Mouse (Mus musculus) gastrocnemius, postnatal 10 days (tissue): Measurements from ENCODE around the gene Zfp503. TPM values are rescaled to one million over a fixed set of nuclear protein-coding genes. Genes with fewer than 3 reads are reported as not detected.
A peak's percentile ranks its signal among the peaks of the same experiment; 100 is the strongest.

ENCODE experiments used
- DNase-seq: peaks from one replicate; pipeline ENCODE4 v3.0.0; 2021; ENCODE audit warnings: mixed read lengths
- total RNA-seq, 2 experiments: library from RNA; stranded (reverse); gene quantifications; 2 replicates each; pipeline ENCODE4 v1.2.3; 2021

Gene Zfp503
- total RNA-seq, 2 experiments from 2014 or later = 7.3 to 8.0 TPM

DNA sequence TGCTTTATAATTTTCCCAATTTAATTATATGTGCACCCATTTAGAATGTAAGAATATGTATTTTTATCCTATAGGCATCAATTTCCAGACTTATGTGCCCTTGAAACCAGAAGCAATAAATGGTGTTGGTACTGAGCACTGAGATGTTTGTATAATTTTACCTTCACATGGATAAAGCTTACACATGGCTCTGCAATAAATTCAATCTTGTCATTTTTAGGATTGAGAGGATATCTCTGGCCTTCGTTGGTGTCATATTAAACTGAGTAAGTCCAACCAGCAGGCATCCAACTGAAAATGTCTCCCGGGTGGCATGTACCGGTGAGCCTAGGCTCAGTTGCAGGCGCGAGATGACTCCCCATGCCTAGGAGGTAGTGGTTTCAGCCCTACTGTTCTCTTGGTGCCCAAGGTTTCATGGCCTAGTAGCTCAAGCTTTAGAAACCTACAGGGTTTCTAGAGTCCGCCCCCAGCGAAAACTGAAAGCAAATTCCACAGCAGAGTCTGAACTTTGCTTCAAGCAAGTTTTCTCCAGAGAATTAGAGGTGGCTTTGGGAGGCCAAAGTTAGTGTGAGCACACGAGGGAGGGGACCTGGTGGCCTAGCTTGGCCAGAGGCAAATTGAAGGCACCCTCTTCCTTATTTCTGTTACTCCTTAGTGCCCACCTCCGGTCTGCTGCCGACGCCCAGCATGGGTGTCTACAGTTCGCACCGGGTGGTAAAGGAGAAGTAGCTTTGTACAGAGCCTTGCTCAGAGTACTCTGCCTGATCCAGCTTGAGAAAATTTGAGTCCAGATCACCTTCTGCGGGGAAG is 4.1 kb upstream of the Zfp503 start:
- no peak for DNase-seq

DNA sequence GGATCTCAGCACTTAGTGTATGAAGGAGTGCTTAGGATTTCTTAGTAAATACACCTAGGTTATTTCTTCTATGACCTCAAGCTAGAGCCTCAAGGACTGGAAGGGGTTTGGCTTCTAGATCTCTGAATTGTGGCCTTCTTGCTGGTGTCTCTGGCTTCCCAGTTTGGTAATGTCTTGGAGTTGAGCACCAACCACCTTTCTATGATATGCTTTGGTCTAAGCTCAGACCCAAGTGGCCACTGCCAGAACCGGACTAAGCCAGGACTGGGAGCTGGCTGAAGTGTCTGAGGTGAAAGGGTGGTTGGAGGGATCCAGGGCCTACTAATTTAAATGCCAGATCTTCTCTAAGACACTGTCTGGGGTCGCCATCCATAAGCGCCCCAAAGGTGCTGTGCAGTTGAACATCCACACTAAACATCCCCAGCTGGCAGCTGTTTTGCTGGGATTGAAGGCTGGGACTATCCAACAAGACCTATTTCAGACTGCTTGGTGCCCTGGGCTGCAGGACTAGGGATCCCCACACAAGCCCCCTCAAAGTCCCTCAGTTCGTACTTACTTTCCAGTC is 3.0 kb upstream of the Zfp503 start:
- no peak for DNase-seq

DNA sequence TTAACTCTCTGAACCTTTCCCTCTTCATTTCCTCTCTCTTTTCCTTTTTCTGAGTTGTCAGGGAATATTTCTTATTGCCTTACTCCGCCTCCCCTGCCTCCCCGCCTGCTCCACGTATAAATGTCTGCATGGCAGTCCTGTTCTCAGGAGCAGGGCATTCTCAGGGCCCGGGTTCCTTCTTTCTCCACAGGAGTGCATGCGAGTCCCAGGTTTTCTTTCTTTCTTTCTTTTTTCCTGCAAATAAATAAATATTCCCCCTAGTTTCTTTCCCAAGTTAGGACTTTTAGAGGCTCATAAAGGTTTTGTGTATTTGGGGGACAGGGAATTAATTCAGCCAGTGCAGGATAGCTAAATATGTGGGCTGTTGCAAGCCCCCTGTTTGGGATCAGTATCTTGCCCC is 2.5 kb upstream of the Zfp503 start:
- no peak for DNase-seq

DNA sequence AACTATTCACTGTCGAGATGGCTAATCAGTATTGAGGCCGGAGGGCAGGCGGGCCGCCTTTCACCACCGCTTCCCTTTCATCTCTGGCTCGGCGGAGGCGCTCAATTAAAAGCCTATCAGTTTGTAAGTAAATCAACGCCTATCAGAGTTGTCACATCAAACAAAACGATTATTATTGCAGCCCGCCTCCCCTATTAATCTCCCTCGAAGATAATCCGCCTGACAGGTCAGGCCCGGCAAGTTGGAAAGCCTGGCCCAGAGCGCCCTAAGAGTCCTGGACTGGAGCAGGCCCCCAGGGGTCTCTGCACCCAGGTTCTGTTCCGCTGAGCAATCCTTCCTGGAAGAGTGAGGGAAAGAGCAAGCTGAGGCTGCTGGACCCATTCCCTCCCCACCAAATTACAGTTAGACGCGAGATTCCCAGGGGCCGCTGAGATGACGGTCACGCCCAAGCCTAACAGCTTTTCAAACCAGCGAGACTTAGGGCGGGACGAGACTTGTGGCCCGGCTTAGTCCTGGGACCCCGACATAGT is 1.9 kb upstream of the Zfp503 start:
- peak; percentile 42 for DNase-seq

DNA sequence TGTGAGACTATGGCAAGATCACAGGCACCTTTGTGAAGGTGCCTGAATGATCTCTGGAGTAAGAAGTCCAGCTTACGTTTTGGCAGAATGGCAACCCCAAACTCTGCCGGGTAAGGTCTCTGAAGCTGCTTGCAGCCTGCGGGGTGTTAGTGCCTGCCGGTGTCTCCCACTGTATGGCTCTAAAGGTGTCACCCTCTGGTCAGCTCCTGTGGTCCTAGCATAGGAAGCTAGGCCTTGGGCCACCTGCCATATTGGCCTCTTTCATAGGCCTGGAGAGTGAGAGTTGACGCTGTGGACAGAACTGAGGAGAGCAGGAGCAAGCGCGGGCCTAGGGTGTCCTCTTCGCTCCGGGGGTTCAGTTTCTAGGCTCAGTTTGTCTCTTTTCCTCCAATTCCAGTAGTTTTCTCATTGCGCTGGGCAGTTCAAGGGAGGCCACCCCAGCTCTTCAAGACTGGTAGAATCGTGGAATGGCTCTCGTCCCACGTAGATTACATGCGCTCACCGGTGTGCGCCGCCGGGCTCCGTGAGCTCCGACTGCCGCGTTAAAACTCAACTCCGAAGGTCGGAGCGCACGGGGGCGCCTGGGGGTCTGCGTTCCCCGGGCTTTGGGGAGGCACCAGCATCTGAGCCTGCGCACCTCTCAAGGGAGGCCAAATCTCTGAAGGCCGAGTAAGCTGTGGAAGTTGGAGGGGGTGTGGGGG is 1.1 kb upstream of the Zfp503 start:
- peak; percentile 36 for DNase-seq

DNA sequence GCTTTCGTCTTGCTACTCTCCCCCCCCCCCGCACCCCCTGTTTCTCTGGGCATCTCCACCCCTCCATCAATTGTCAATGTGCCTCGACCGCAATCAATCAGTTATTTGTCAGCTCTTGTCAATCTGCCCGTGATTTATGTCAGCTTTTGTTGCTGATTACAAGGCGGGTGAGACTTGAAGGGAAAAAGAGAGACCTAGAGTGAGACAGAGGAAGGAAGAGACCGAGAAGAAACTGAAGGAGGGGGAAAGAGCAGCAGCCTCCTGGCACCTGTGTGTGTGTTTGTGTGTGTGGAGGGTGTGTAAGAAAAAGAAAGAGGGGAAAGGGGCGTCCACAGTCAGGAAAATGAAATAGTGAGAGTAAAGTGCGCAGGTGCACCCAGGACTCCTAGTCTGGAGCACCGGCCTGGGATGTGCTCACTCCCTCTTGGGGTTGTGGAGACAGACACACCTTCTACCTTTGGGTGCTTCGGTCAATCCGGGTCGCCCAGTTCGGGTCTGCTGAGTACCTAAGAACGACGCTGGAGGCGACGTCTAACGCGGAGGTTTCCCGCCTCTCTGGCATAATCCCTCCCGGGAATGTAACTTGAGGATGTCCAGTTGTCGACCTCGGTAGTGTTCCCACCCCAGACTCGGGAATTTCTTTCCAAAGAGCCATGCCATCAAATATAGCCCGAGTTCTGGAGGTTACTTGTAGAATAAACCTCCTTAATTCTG is 667 bp downstream of the Zfp503 start:
- DNase-seq = peak; percentile 35

DNA sequence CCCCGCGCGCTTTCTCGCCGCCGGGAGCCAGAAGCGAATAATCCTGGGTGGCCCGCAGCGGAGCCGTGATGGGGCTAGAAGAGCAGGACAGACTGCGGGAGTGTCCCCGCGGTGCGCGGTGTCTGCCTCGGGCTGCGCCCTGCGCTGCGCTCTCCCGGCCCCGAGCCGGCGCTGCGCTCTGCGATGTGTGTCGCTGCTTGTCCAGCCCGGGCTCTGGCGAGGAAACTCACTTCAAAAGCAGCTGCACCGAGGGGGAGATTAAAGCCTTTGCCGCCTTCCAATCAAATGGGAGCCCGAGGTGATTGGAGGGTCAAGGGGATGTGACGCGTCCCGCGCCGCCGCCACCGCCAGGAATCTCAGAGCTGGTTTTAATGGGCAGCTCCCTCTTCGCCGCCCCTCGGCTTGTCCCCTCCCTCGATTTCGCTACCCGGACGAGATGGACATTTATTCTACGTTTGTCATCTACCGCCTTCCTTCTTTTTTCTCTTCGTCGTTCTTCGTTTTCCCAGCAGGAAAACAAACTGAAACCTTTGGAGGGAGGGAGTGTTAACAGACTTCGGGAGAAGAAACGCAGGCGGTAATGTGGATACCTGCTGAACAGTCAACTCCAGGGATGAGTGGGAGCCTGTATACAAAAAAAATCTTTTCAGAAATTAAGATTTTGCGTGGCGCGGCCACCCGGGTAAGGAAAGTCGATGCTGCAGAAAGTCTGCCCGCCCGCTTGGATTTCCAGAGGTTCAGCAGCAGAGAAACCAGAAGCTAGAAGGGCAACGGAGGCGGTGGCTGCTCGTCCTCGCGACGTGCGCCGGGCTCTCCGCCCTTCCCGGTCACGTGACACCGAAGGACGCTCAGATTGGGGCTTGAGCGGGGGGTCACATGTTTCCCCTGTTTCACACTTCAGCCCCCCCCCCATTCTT is 1.5 kb downstream of the Zfp503 start:
- peak; percentile 91 for DNase-seq

DNA sequence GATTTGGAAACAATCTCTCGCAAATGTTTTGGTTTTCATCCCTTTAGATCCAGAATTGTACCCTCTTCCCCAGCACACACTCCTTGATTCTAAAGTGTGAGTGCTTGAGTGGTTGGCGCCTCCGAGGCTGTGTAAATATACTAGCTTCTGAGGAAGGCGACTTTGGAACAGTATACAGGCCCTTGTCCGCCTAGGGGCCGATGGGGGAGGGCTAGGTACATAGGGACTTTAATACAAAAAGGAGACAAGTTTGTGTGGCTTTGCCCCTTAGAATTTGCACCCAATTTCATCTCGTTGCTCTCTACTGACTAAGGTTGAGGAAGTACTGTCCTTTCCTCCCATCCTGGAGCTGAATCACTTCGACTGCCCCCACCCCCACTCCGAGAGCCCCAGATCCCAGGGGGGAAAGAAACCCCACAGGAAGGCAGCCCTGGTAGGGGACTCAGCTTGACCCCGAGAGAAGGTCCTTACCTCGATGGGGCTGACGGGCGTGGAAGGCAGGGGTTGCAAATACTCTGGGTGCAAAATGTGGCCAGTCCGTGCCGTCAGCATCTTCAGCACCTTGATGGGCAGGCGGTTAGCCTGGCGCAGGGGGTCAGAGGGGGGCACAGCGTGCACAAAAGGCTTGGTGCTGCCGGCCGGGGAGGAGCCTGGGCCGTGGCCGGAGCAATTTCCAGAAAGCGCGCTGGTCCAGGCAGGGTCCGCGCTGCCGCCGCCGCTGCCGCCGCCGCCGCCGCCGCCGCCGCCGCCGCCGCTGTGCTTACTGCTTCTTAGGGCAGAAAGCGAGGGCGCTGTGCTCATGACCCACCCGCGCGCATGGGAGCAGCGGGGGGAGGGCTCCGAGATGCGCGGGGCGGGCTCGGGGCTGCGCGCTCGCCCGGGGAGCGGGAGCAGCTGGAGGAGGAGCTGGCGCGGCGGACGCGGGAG is 2.4 kb downstream of the Zfp503 start:
- DNase-seq = peak; percentile 20

DNA sequence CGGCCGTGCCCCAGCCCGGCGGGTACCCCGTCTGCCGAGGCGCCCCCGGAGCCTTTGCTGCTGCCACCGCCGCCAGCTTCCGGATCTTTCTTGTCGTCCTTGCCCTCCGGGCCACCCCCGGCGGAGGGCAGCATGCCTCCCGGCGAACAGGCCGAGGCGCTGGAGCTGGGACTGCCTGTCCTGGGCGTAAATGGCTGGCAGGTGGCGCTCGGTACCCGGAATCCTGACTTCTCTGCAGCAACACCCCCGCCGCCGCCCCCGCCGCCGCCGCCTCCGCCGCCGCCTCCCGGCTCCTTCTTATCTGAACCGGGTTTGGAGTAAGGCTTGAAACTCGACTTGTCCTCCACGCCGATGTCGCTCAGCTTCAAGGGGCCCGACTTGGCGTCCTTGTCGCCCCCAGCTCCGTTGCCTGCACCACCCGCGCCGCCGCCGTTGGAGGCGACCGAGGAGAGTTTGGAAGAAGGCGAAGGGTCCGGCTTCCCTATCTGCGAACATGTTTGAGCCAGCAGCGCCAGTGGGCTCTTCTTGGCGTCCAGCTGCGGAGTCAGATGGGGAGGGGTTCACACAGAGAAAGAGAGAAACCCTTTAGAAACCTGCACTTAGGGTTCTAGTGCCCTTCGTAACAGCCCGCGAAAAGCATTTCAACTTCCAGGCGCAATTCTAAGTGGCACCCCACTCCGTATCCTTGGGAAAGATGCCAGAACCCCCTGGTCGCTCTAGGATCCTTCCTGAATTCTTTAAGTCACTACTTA is 3.2 kb downstream of the Zfp503 start:
- peak; percentile 86 for DNase-seq

DNA sequence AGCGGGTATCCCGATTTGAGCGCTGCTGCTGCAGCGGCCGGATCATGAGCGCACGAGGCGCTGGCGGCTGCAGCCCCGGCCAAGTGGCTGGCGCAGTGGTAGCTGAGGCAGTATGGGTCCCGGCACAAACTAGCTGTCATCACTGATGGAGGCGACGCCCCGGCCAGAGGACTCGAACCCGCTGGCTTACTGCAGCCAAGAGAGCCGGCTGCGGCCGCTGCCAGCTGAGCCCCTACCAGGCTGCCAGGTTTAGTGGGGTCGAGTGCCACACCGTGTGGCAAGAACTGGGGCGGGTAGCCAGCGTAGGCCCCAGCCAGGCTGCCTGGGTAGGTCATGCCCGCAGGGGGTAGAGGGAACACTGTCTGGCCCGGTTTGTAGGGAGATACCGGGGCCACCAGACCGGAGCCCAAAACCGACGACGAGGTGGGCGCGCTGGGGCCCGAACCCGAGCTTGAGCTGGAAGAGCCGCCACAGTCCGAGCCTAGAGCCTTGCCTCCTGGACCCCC is 3.9 kb downstream of the Zfp503 start:
- peak; percentile 47 for DNase-seq

DNA sequence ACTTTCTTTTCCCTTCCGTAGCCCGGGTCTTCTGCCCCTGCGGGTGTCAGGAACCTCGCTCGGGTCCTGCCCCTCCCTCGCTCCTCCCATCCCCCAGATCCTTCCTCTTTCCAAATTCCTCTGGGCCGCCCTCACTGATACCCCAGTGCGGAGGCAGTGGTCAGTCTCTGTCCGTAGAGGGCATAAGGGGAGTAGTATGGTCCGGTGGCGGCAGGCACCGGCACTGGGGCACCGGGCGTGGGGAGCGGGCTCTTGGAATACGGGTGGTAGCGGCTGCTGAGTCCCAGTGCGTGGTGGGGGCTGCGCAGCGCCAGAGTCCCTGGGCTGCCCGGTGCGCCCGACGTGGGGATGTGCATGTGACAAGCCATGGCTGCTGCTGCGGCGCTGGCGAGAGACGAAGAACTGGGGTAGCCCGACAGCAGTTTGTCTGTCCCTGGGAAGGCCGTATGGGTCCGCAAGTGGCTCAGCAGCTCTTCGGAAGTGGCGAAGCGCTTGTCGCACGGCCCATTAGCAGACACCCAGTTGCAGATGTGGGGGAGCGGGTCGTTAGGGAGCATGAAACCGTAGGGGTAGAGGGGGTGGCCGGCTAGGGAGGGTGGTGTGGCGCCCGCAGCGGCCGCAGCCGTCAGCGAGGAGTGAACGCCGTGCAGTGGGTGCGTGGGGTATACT is 4.5 kb downstream of the Zfp503 start:
- peak; percentile 50 for DNase-seq

DNA sequence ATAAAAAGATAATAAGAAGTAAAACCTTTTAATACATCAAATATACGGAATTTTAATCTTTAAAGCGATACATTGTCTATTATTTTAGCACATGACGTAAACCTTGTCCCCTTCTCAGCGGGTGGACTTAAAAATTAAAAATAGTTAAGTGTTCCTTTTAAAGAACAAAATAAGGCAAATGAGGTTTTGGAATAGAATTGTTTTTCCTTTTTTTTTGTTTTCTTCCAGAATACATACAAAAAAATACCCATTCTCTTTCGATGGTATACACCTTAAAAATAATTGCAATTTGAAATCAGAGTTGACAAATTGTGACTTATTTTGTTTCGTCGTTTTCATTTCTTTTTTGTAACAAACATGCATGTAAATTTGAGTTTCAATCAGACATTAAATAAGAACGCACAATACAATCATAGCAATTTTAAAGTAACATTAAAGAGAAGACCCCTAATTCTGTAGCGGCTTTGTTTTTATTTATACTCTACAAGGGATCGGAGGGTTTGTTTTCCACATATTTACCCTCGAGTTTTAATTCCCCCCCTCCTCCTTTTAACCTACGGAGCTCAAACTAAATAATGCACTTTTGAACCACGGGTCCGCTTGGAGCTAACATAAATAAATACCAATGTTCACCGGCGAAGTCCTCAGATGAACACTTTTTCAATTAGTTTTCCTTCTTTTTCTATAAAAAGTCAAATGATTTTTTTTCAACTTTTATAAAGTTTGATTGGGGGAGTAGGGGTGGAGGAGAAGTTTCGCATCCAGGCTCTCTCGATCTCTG is 5.3 kb downstream of the Zfp503 start:
- DNase-seq = no peak

DNA sequence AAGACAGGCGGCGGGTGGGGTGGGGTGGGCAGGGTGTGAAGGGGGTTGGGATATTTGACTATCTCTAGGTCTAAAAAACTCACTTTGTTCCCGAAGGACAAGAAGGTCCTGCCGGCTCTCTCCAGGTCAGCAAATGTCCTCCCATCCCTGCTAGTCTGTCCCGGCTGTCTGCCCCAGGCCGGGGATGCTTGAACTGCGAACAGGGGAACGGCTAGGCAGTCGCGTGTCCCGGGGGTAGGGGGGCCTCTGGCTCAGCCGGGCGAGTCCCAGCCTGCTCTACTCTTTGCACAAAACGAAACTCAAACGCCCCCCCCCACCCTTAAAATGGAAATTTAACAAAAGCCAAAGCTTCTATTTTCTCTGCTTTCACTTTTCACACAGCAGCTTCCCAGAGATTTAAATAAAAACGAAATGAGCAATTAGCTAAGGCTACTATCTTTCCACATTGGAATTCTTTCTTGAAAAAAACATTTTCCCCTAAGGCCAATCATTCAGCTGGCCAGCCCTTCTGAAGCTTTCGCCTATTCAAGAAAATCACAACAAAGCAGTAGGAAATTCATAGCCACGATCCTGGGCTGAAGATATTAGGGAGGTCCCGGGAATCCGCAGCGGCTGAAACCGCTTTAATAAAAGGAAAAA is 6.0 kb downstream of the Zfp503 start:
- peak; percentile 39 for DNase-seq

DNA sequence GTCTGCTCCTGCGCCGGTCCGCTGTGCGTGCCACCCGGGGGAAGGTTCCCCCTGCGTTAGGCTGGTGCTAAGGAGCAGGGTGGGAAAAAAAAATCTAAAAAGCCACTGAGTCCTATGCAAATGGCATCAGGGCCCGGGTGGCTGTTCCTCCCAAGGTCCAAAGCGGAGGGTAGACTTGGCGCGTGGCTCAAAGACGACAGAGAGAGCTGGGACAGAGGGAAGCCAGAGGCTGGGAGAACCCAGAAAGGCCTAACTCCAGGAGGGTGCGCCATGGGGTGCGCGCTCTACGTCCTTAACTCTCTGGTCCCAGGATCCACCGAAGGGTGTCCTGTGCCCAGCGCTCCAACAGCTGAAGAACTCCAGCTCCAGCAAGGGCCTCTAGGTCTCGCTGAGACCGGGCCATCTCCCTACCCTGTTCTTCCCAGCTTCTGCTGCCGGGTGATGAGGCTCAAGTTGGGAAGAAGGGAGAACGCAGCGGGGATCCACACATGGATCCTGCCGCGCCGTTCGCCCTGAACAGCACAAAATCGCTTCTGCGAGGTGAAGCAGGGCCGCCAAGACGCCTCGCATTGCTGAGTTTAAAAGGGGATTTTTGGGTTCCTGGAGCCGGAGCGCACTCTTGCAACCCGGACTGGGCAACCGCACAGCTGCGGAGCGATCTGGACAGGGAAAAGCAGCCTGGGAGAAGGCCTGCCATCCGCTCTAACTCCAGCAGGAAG is 6.7 kb downstream of the Zfp503 start:
- peak; percentile 53 for DNase-seq

DNA sequence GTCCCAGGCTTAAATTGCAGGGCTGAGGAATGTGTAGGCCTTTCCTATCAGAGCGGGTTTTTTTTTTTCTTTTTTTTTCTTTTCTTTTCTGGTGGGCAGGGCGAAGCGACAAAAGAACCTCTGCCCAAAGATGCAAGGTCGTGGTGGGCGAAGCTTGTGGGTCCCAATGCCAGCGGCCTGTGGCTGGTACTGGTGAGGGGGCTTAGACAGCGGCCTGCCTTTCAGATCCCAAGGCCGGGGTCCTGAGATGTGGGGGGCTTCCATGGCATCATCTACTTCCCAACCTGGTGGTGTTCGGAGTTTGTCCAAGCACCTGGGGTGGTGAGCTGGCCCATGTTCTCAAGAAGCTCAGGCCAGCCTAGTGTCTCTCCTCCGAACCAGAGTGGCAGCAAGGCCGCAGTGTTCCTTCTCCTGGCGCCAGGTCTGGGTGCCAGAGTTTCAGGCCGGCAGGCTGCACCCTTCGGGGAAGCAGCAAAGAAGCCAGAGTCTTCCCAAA is 7.3 kb downstream of the Zfp503 start:
- peak; percentile 48 for DNase-seq

DNA sequence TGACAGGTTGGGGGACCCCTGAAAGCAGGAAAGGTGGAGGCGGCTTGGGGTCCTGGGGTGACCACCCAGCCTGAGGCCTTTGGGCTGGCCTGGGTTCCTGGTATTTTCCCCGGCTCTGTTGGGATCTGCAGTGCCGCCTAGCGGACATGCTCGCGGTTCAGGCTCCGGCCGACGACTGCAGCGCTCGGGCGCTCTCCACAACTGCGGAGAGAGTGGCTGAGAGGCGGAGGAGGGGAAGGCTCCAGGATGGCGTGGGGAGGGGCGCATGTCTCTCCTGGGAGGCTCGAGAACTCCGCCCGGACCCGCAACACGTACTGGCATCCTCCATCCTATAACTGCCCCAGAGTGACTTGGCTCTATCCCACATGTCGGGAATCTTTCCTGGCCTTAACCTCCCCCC is 7.9 kb downstream of the Zfp503 start:
- peak; percentile 88 for DNase-seq
